16 mouse cellular contexts compared by ENCODE assay signal in genomic region chrX:49891383-49891782, GRCm38 (mm10).
"Had no signal": no experiment of that assay in that cellular context is flagged by ENCODE, and none has a peak within 500 bp of the region (broad histone marks: within the 10 kb centered on the region; RNA-seq: fewer than 3 reads in every experiment).

Gene Olfr1322 (minus strand): TSS chrX:49891483.

- DNase-seq: cerebellum, adult 8-10 months; cerebellum, adult 9-10 months; cerebellum, adult 9-11 months; cerebellum, postnatal 10 days; cerebellum, postnatal 14 days; cerebellum, postnatal 25 days; cerebellum, postnatal 36 days; forebrain, postnatal 0 days; gastrocnemius, adult 2 months; gastrocnemius, postnatal 10 days; gastrocnemius, postnatal 14 days; gastrocnemius, postnatal 25 days; gastrocnemius, postnatal 36 days; heart, adult 11 months; heart, adult 18-20 months; heart, adult 2 months had no signal
